Mouse (Mus musculus) cerebellum, adult (tissue): Measurements from ENCODE around the gene Idh3a.

Experiments used
- ATAC-seq: cut with Nextera tagmentation; 2 replicates; pipeline ENCODE4 v1.9.2; 2017; ENCODE audit warnings: mild to moderate bottlenecking, moderate library complexity, mixed read lengths; ENCODE audit not compliant: insufficient number of reproducible peaks, low FRiP score, low TSS enrichment

Gene Idh3a

DNA sequence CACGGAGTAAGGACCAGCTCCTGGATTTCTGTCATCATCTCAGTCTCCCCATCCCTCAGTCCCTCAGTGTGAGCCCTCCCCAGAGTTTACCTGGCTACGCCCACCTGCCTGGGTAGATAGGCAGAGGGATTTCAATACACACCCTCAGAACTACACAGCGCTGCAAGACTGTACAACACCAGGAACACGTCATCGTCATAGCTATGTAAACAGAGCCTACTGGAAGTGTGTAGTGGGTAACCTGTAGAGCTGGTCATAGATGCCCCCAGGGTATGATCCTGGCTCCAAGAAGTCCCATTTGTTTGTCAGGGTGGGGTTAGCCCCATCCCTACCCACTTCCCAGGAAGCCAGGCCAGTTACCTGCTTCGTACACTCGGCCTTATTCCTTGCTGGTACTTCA is 57.0 kb downstream of the Idh3a start:
- ATAC-seq: no peak

- ATAC-seq: no peak
These were observed 59.4 kb downstream of the Idh3a start for GRCm38 (mm10) chr9:54645530-54645929.

GRCm38 (mm10) chr9:54646252-54646651 is 60.1 kb downstream of the Idh3a start:
- no peak for ATAC-seq

DNA sequence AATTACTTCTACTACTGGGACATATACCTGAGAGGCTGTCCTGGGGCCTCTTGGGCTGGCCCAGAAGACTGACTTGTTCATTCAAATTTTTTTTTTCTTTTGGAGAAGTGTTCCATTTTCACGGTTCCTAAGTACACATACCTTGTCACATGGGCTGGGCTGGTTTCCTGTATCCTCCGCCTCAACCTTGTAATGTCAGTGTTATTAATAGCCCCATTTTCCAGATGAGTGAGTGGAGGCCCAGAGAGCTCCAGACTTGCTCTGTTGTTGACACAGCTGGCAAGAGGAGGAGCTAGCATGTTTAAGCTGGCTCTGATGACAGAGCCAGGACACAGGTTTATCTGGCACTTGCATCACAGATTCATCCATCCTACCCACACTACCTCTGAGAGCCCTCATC is 61.3 kb downstream of the Idh3a start:
- ATAC-seq: no peak

DNA sequence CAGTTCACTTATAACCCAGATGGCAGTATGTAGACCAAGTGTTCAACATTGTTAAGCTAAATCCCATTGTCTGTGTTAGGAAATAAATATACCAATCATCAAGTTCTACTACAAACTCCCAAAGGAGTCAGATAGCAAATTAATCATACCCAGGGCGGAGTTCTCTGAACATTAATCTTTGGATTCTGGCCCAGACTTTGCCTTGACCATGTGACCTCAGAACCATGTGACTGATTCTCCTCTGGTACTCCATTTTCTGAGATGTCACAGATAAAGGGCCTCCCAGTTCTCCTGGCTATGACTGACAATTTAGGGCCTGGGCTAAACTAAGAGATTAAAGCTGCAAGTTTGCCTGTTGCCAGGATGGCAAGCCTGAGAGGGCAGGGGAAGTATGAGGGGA is 63.2 kb downstream of the Idh3a start:
- no peak for ATAC-seq

GRCm38 (mm10) chr9:54652778-54653177 is 66.6 kb downstream of the Idh3a start:
- ATAC-seq: no peak
